Mouse (Mus musculus) hindbrain, embryonic 13.5 days (tissue): ENCODE data around the gene Vps26a. TPM values are rescaled to one million over a fixed set of nuclear protein-coding genes. Genes with fewer than 3 reads are reported as not detected.
A peak's percentile ranks its signal among the peaks of the same experiment; 100 is the strongest.

Experiments
- ATAC-seq: fragments of 200-750 bp; cut with Nextera tagmentation; 2 replicates; pipeline ENCODE4 v1.8.0; 2017; ENCODE audit warnings: moderate TSS enrichment; ENCODE audit not compliant: low FRiP score
- H3K27ac ChIP-seq: fragments of 300-500 bp; sonication (generic); 2 replicates; pipeline ENCODE4 v1.5.1; 2015; ENCODE audit warnings: inconsistent platforms, mild to moderate bottlenecking, moderate library complexity
- H3K27me3 ChIP-seq: fragments of 300-500 bp; sonication (generic); 2 replicates; pipeline ENCODE4 v1.6.1; 2015; ENCODE audit warnings: mild to moderate bottlenecking, inconsistent platforms
- H3K36me3 ChIP-seq: fragments of 300-500 bp; sonication (generic); 2 replicates; pipeline ENCODE4 v1.6.1; 2015; ENCODE audit warnings: mild to moderate bottlenecking, inconsistent platforms
- H3K4me1 ChIP-seq: fragments of 300-500 bp; sonication (generic); replicated peaks from 2 replicates; pipeline ENCODE4 v1.6.1; 2015; ENCODE audit warnings: inconsistent platforms
- H3K4me2 ChIP-seq: fragments of 300-500 bp; sonication (generic); 2 replicates; pipeline ENCODE4 v1.6.1; 2015; ENCODE audit warnings: inconsistent platforms, mild to moderate bottlenecking, moderate library complexity
- H3K4me3 ChIP-seq: fragments of 300-500 bp; sonication (generic); 2 replicates; pipeline ENCODE4 v1.5.1; 2015; ENCODE audit warnings: mild to moderate bottlenecking, inconsistent platforms
- H3K9ac ChIP-seq: fragments of 300-500 bp; sonication (generic); 2 replicates; pipeline ENCODE4 v1.6.1; 2015; ENCODE audit warnings: mild to moderate bottlenecking, inconsistent platforms
- H3K9me3 ChIP-seq: fragments of 300-500 bp; sonication (generic); 2 replicates; pipeline ENCODE4 v1.6.1; 2016; ENCODE audit warnings: inconsistent platforms
- WGBS: fragments of 180-500 bp; shearing (Covaris S2); methylation state at CpG from one replicate; pipeline ENCODE4 v1.1.7; 2015; 5-methylcytosine and 5-hydroxymethylcytosine counted together
- polyA plus RNA-seq: library from polyadenylated mRNA; unstranded; fragments of >200 nt; fragmentation: Nextera tagmentation; extraction: Ambion mirVana; gene quantifications from 2 replicates; pipeline ENCODE4 v1.2.1, GENCODE M21; 2015

Vps26a gene
- polyA plus RNA-seq, 1 experiment from 2014 or later = 65.4 TPM

DNA sequence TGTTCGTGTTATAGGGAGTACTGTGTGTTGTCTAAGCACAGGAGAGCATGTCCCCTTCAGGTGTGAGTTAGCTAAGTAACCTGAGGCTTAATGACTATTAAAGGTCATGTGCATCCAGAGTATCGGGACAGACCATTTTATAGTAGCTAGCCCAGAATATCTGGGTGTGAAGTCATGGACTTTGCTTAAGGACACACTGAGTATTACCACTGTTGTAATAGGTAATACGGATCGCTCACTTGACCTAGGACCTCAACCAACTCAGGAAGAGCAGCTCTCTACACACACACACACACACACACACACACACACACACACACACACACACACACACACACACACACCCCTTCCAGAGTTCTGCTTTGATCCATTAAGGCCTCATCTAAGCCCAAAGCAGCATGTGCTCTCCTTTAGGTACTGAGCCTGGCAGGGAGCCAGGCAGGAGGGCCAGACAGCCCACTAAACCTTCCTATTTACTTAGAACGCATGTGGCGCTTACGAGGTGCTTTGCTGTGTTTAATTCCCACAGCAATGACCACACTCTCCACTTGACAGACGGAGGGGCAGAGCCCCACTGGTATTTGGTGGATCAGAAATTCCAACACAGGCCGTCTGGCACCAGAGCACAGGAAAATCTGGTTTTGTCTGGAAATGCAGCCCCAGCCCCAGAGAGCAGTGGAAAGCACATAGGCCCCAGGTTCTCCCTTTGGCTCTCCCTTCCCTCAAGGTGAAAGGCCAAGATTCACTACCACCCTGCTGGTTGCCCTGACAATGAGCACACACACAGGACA is 61.3 kb downstream of the Vps26a start:
- Histone ChIP-seq H3K4me2 (no peak overlapping the region), H3K4me3 (no peak overlapping the region), H3K27ac (no peak overlapping the region), H3K36me3 (peaks cover 27% of the 10 kb centered on the region), H3K27me3 (0 out of 2 replicates have a peak, but pooled peaks cover 2% of the 10 kb centered on the region), H3K4me1 (peaks cover 5% of the 10 kb centered on the region; the same call in 1 of the 2 replicates), H3K9ac (no peak overlapping the region), H3K9me3 (no peaks in the 10 kb centered on the region)
- WGBS = 62% methylated on average over 9 of the region's 9 CpGs
- ATAC-seq = no peak

DNA sequence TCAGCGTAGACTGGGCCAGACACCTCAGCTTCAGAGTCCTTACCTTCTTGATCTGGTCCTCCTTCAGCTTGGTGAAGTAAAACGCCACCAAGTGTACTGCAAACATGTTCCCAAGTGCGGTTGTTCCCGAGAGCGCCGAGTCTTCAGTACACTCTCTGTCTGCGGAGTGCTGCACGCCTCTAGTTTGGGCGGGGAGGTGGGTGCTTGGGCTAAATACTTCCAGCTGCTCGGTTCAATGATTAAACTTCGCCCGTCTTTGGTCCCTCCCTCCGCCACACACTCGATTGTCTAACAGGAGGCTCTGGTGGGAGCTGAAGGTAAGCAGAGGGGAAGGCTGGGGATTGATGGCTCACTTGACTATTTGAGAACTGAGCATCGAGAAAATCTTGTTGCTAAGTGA is 64.3 kb downstream of the Vps26a start, which contains the start of gene Hkdc1:
Gene Hkdc1, minus strand, starts transcription at position 237 of the 400 bp plus-strand sequence.
- Histone ChIP-seq H3K4me3 (no peak within 1 kb of the TSS), H3K9ac (no peak within 1 kb of the TSS), H3K27me3 (0 out of 2 replicates have a peak, but pooled peaks cover 2% of the 10 kb centered on the region), H3K4me1 (peaks cover 5% of the 10 kb centered on the region; the same call in 1 of the 2 replicates), H3K4me2 (no peak within 1 kb of the TSS), H3K27ac (no peak within 1 kb of the TSS), H3K9me3 (no peaks in the 10 kb centered on the region), H3K36me3 (no peaks in the 10 kb centered on the region)
- WGBS = 34% methylated on average over 15 of the region's 15 CpGs
- no peak for ATAC-seq

DNA sequence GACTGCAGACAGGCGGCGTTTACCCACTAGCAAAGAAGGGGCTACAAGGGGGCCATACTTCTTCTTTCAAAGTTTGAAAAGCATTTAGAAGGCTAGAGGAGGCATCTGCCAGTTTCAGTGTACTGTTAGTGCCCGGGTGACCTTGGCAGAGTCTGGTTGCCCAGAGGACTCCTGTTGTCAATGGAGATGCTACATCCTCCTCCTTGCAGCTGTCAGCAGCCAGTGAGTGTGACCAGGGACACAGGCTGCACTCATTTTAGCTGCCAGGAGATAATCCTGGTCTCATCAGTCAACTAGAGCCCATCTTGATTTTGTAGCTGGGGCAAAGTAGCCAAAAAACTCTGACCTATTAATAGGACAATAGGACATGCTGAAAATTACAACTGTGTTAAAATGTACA is 65.5 kb downstream of the Vps26a start:
- H3K4me1 ChIP-seq = peaks cover 5% of the 10 kb centered on the region; the same call in 1 of the 2 replicates
- H3K27ac ChIP-seq = no peak overlapping the region
- no peak for ATAC-seq
- 0 out of 2 replicates have a peak, but pooled peaks cover 2% of the 10 kb centered on the region for H3K27me3 ChIP-seq
- no peaks in the 10 kb centered on the region for H3K9me3 ChIP-seq
- H3K9ac ChIP-seq = no peak overlapping the region
- no peak overlapping the region for H3K4me3 ChIP-seq
- H3K36me3 ChIP-seq = no peaks in the 10 kb centered on the region
- H3K4me2 ChIP-seq = no peak overlapping the region
- WGBS = 76% methylated on average over 3 of the region's 3 CpGs

DNA sequence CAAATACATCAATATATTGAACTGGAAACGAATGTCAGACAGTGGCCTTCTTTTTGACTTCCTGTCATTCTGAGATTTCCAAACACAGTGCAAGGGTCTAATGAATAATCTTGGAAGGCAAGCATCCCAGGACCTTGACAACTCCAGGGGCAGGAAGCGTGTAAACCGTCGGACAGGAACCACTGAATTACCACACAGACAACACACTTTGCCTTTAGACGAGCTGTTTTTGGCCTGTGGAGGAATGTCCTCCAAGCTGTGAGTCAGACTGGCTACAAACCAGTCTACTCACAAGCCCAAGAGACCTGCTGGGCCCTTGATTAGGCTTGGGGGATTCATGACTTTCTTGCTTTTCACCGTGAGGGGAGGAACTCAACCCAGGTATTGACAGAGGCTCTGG is 66.2 kb downstream of the Vps26a start:
- Histone ChIP-seq H3K36me3 (no peaks in the 10 kb centered on the region), H3K9ac (no peak overlapping the region), H3K27me3 (0 out of 2 replicates have a peak, but pooled peaks cover 2% of the 10 kb centered on the region), H3K27ac (no peak overlapping the region; the same call in 1 of the 2 replicates), H3K4me1 (peaks cover 2% of the 10 kb centered on the region; the same call in 1 of the 2 replicates), H3K4me2 (no peak overlapping the region), H3K4me3 (no peak overlapping the region), H3K9me3 (no peaks in the 10 kb centered on the region)
- no peak for ATAC-seq
- WGBS = 84% methylated on average over 6 of the region's 6 CpGs

DNA sequence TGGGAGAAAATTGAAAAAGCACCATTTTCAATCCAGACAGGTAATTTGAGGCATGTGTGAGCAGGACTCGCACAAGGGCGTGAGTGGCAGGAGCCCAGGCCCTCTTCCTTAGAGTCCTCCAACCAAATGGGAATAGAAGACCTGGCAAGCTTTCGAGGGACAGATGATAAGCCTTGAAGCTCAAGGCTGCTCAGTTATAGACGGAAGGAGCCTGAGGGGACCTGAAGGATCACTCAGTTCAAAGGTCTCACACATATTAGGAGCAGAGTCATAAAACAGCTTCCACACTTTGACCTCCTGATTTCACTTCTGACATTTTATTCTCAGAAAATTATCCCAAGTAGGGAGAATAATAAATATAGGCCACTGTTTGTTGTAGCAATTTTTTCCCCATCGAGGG is 67.2 kb downstream of the Vps26a start:
- H3K4me1 ChIP-seq = no peaks in the 10 kb centered on the region
- no peaks in the 10 kb centered on the region for H3K9me3 ChIP-seq
- no peak overlapping the region for H3K9ac ChIP-seq
- no peak overlapping the region for H3K4me2 ChIP-seq
- no peak for ATAC-seq
- no peak overlapping the region for H3K4me3 ChIP-seq
- H3K27me3 ChIP-seq = 0 out of 2 replicates have a peak, but pooled peaks cover 2% of the 10 kb centered on the region
- no peaks in the 10 kb centered on the region for H3K36me3 ChIP-seq
- no peak overlapping the region for H3K27ac ChIP-seq
- WGBS = 87% methylated on average over 5 of the region's 5 CpGs

DNA sequence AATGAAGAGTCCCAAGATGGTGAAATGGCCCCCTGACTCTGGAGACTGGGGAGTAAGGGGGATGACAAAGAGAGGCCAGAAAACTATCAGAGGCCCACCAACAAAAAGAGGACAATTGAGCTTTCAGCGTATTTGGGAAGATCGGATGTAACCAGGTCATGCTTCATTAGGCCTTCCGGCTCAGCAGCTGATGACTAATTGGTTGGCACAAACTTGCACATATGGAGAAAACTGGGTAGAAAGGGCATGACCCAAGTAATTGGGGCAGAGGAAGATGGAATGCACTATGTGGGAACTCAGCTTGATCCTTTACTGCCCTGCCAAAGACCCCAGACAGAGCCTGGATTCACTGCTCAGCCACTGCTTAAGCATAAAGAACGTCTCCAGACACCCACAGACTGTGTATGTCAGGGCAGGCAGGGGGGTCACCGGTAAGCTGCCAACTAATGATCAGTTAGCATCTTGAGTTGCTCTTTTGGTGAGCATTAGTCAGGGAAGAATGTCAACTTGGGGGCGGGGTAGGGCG is 67.7 kb downstream of the Vps26a start:
- no peak overlapping the region for H3K4me3 ChIP-seq

DNA sequence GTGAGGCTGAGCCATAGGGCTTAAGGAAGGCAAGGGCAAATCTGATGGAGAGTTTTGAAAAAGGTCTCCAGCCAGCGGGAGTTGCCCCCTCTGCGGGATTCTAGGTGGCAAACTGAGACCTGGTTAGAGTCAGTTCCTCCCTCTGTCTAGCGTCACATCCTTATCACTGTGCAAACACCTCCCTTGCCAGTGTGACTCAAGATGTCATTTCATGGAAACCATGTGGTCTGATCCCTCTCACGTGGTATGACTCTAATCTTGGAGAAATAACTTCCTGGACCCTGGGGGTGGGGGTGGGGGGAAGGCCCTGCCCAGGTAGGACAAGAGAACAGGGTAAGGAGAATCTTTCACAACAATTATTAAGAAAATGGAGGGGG is 73.0 kb downstream of the Vps26a start:
- Histone ChIP-seq H3K4me2 (no peak overlapping the region), H3K27ac (no peak overlapping the region), H3K27me3 (peaks cover 8% of the 10 kb centered on the region; the same call in 1 of the 2 replicates), H3K4me3 (no peak overlapping the region), H3K9me3 (no peaks in the 10 kb centered on the region), H3K9ac (no peak overlapping the region), H3K4me1 (peaks cover 5% of the 10 kb centered on the region; the same call in 1 of the 2 replicates), H3K36me3 (no peaks in the 10 kb centered on the region)
- ATAC-seq = no peak
- WGBS = 48% methylated on average over 4 of the region's 4 CpGs

More for the DNA sequence above, 67.7 kb downstream of the Vps26a start:
- no peak for ATAC-seq
- H3K4me2 ChIP-seq = no peak overlapping the region
- H3K9me3 ChIP-seq = no peaks in the 10 kb centered on the region
- no peak overlapping the region for H3K27ac ChIP-seq
- 49% methylated on average over 7 of the region's 7 CpGs for WGBS
- no peaks in the 10 kb centered on the region for H3K36me3 ChIP-seq
- H3K27me3 ChIP-seq = 0 out of 2 replicates have a peak, but pooled peaks cover 2% of the 10 kb centered on the region
- H3K4me1 ChIP-seq = no peaks in the 10 kb centered on the region
- no peak overlapping the region for H3K9ac ChIP-seq

DNA sequence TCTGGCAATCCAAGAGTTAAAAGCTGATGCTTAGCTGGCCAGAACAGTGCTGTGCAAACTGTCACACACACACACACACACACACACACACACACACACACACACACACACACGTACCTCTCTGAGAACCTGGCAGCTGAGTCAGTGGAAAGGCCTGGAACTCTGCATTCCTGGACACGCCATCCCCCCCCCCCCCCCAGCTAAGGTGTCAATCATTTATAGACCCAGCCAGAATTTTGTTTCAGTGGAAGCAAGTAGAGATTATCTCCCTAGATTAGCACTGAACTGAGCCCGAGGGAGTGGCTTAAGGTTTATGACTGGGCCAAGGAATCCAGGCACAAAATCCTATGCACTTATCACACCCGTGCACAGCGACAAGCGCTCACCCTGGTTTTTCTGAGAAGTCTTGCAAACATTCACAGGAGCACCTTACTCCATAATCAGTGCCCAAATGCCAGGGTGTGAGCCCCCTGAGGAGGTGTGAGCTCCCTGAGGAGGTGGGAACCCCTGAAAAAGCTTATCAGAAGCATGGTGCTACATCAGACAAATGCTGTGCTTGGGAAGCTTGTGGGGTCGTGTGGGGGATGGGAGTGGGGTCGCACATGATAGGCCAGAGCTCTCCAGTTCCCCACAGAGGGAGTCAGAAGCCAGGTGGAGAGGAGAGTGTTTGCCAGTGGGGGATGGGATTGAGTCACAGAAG is 73.5 kb downstream of the Vps26a start:
- ATAC-seq = no peak
- Histone ChIP-seq H3K4me2 (no peak overlapping the region), H3K9ac (no peak overlapping the region), H3K27me3 (peaks cover 8% of the 10 kb centered on the region; the same call in 1 of the 2 replicates), H3K36me3 (no peaks in the 10 kb centered on the region), H3K9me3 (no peaks in the 10 kb centered on the region), H3K27ac (no peak overlapping the region), H3K4me1 (peaks cover 5% of the 10 kb centered on the region; the same call in 1 of the 2 replicates), H3K4me3 (no peak overlapping the region)
- 54% methylated on average over 8 of the region's 8 CpGs for WGBS

DNA sequence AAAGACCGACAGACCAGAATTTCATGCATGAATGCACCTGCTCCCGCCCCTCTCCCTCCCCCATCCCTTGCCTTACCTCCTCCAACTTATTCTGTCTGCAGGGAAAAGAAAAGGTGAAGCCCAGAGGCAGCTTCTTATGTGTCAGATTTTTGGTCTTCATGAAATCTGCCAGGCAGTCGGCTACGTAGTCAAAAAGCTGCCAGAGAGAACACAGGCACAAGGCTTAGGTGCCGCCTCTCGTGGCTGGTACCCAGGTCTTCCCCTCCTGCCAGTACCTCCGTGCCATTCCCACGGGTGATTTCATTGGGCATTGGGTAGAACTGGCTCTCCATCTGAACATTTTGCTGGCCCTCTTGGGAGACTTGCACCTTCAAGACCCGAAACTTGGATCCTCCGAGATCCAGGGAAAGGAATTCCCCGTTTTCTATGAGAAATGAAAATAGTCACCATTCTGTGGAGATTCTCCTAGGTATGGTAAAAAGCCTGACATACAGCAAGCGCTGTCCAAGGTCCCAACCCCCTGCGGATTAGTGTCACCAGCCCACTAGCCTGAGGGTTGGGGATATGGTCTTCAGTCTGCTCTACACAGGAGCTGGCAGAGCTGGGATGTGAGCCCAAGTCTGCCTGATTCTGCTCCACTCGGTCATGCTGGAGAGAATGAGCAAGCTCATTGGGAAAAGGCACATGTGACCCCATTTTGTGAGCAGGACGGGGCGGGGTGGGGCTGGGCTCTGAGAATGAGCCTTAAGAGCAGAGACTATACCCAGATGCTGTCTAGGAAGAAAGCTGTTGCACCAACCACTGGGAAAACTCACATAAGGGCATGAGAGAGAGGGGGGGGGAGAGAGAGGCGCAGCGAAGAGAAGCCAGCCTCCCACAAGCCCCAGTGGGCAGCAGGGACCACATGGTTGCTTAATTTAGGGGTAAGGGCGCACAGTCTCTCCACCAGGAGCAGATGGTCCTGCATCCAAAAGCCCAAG is 74.9 kb downstream of the Vps26a start:
- peaks cover 5% of the 10 kb centered on the region; the same call in 1 of the 2 replicates for H3K4me1 ChIP-seq

DNA sequence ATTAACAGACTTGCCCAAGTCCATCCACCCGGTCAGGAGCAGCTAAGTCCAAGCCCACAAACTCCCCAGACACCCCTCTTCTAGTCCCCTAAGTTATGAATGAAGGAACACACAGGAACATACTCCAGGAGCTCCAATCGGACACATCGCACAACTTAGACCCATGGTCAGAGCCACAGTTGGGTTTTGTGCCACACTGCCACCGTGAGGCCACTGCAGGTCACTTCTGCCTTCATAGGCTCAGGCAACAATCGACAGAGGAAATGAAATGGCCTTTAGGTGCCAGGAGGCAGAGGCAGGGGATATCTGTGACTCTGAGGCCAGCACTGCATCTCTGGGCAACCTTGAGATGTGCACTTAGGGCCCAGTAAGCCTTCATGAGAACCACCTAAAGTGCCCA is 75.7 kb downstream of the Vps26a start:
- 14% methylated on average over 5 of the region's 5 CpGs for WGBS

More for the DNA sequence above, 74.9 kb downstream of the Vps26a start:
- H3K9me3 ChIP-seq = no peaks in the 10 kb centered on the region
- no peak overlapping the region for H3K4me3 ChIP-seq
- peaks cover 16% of the 10 kb centered on the region for H3K27me3 ChIP-seq
- peak; percentile 17; the same call in 1 of the 2 replicates for ATAC-seq
- 74% methylated on average over 19 of the region's 19 CpGs for WGBS
- H3K36me3 ChIP-seq = no peaks in the 10 kb centered on the region
- H3K9ac ChIP-seq = no peak overlapping the region
- no peak overlapping the region for H3K4me2 ChIP-seq
- no peak overlapping the region for H3K27ac ChIP-seq

More for the DNA sequence above, 75.7 kb downstream of the Vps26a start:
- Histone ChIP-seq H3K9ac (no peak overlapping the region), H3K36me3 (no peaks in the 10 kb centered on the region), H3K27me3 (peaks cover 17% of the 10 kb centered on the region), H3K4me1 (peaks cover 5% of the 10 kb centered on the region; the same call in 1 of the 2 replicates), H3K27ac (no peak overlapping the region), H3K4me3 (no peak overlapping the region), H3K4me2 (no peak overlapping the region), H3K9me3 (no peaks in the 10 kb centered on the region)
- ATAC-seq = 0 out of 2 replicates have a peak, but pooled peaks have one; percentile 46
